Mouse (Mus musculus) bone marrow macrophage, adult 2 months (primary cell): ENCODE measurements around the gene Ubxn4. TPM values are rescaled to one million over a fixed set of nuclear protein-coding genes. Genes with fewer than 3 reads are reported as not detected.

Experiments used
- H3K27ac ChIP-seq: 2 replicates; pipeline ENCODE4 v1.5.1; 2012; ENCODE audit warnings: low read depth, low read length; ENCODE audit not compliant: insufficient read depth
- H3K4me1 ChIP-seq: 2 replicates; pipeline ENCODE4 v1.6.1; 2012; ENCODE audit warnings: low read length; ENCODE audit not compliant: control insufficient read depth, insufficient read depth
- H3K4me3 ChIP-seq: 2 replicates; pipeline ENCODE4 v1.5.1; 2012; ENCODE audit warnings: mild to moderate bottlenecking, low read length, moderate library complexity; ENCODE audit not compliant: insufficient read depth
- CTCF ChIP-seq: IDR thresholded peaks from 2 replicates; pipeline ENCODE4 v1.5.1; 2012; ENCODE audit warnings: low read depth, mild to moderate bottlenecking, low read length, moderate library complexity
- POLR2A ChIP-seq: IDR thresholded peaks from 2 replicates; pipeline ENCODE4 v1.6.1; 2012; ENCODE audit warnings: mild to moderate bottlenecking, low read depth, low read length, borderline replicate concordance
- polyA plus RNA-seq: library from polyadenylated mRNA; stranded (reverse); fragments of >200 nt; gene quantifications from 2 replicates; pipeline ENCODE4 v1.2.4, GENCODE M21; 2012; ENCODE audit not compliant: missing spikeins, insufficient read depth, insufficient read length

The Ubxn4 gene
- polyA plus RNA-seq, 1 experiment: 65.6 TPM

GRCm38 (mm10) chr1:128270731-128271130 is 27.0 kb downstream of the Ubxn4 start:
- no peak overlapping the region for H3K27ac ChIP-seq
- H3K4me1 ChIP-seq: no peaks in the 10 kb centered on the region
- no peak for TF ChIP-seq CTCF
- TF ChIP-seq POLR2A: no peak
- no peak overlapping the region for H3K4me3 ChIP-seq

DNA sequence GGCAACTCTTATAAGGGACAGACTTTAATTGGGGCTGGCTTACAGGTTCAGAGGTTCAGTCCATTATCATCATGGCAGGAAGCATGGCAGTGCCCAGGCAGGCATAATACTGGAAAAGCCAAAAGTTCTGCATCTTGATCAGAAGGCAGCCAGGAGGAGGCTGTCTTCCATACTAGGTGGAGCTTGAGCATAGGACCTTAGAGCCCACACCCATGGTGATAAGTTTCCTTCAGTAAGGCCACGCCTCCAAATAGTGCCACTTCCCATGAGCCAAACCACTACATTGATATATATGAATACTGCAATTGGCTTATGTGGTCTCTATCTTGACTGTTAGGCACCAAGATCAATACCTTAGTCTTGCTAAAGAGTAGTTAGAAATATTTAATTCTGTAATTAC is 32.1 kb downstream of the Ubxn4 start:
- TF ChIP-seq POLR2A (no peak), CTCF (no peak)
- Histone ChIP-seq H3K4me1 (no peaks in the 10 kb centered on the region), H3K4me3 (no peak overlapping the region), H3K27ac (no peak overlapping the region)

- no peaks in the 10 kb centered on the region for H3K4me1 ChIP-seq
- H3K4me3 ChIP-seq: no peak overlapping the region
- no peak overlapping the region for H3K27ac ChIP-seq
- TF ChIP-seq CTCF (no peak), POLR2A (no peak)
These were observed 34.8 kb downstream of the Ubxn4 start for GRCm38 (mm10) chr1:128278563-128278962.

- Histone ChIP-seq H3K4me1 (no peaks in the 10 kb centered on the region), H3K4me3 (no peak overlapping the region)
- no peak for TF ChIP-seq POLR2A
- no peak for TF ChIP-seq CTCF
These were observed 38.0 kb downstream of the Ubxn4 start for GRCm38 (mm10) chr1:128281753-128282152.

GRCm38 (mm10) chr1:128282924-128283323 is 39.2 kb downstream of the Ubxn4 start:
- H3K27ac ChIP-seq: no peak overlapping the region
- no peaks in the 10 kb centered on the region for H3K4me1 ChIP-seq
- H3K4me3 ChIP-seq: no peak overlapping the region
- TF ChIP-seq CTCF (no peak), POLR2A (no peak)

More at GRCm38 (mm10) chr1:128281753-128282152, 38.0 kb downstream of the Ubxn4 start:
- no peak overlapping the region for H3K27ac ChIP-seq

GRCm38 (mm10) chr1:128284157-128284690 is 40.5 kb downstream of the Ubxn4 start:
- no peak overlapping the region for H3K27ac ChIP-seq
- no peak for TF ChIP-seq CTCF
- no peak for TF ChIP-seq POLR2A
- no peaks in the 10 kb centered on the region for H3K4me1 ChIP-seq
- no peak overlapping the region for H3K4me3 ChIP-seq

DNA sequence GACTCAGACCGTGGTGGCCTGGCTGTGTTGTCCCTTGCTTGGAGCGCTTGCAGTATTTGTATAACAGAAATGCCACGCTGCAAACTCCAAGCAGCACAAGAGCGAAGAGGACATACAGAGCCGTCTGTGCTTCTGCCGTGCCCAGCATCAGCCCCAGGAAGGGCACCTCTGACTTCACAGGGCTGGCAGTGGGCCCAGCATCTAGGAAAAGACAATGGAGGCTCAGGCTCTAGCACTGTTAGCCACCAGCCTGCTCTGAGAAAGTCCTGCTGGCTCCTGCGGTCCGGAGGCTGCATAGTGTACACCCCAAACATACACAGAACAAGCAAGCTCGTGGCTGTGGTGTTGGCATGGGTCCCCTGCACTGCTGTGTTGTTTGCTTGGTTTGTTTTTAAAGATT is 41.4 kb downstream of the Ubxn4 start:
- no peak for TF ChIP-seq POLR2A
- no peak for TF ChIP-seq CTCF
- Histone ChIP-seq H3K4me3 (no peak overlapping the region), H3K27ac (no peak overlapping the region), H3K4me1 (no peaks in the 10 kb centered on the region)

- TF ChIP-seq CTCF (no peak), POLR2A (no peak)
These were observed 46.5 kb downstream of the Ubxn4 start for GRCm38 (mm10) chr1:128290295-128290694.

DNA sequence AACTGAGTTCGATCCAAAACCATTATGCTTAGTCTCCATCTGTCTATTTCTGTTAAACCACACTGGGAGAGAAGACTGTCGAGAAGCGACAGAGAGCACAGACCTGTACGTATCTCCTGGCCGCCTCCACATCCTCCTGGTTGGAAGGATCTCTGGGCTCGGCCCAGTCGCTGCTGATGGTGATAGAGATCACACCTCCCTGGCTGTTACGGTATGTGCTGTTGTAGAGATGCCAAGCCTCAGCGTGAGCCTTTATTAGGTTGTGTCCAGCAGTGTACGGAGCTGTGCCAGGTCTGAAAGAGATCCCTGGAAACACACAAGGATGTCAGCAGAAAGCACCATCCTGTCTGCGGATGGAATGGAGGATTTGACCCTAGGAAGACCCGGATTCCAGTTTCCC is 49.8 kb downstream of the Ubxn4 start:
- Histone ChIP-seq H3K4me1 (no peaks in the 10 kb centered on the region), H3K4me3 (no peak overlapping the region), H3K27ac (no peak overlapping the region)
- TF ChIP-seq CTCF (no peak), POLR2A (no peak)

More at GRCm38 (mm10) chr1:128290295-128290694, 46.5 kb downstream of the Ubxn4 start:
- Histone ChIP-seq H3K4me3 (no peak overlapping the region), H3K27ac (no peak overlapping the region), H3K4me1 (no peaks in the 10 kb centered on the region)

- no peak for TF ChIP-seq POLR2A
- no peak for TF ChIP-seq CTCF
- Histone ChIP-seq H3K4me1 (no peaks in the 10 kb centered on the region), H3K27ac (no peak overlapping the region), H3K4me3 (no peak overlapping the region)
These were observed 51.5 kb downstream of the Ubxn4 start for GRCm38 (mm10) chr1:128295296-128295695.

GRCm38 (mm10) chr1:128295717-128296528 is 52.2 kb downstream of the Ubxn4 start:
- no peaks in the 10 kb centered on the region for H3K4me1 ChIP-seq
- H3K27ac ChIP-seq: no peak overlapping the region
- no peak for TF ChIP-seq POLR2A
- no peak overlapping the region for H3K4me3 ChIP-seq
